Mouse (Mus musculus): ENCODE results near the gene Dynlt1f. TPM values are rescaled to one million over a fixed set of nuclear protein-coding genes. Genes with fewer than 3 reads are reported as not detected.
A peak's percentile ranks its signal among the peaks of the same experiment; 100 is the strongest.
"Not testable (repeated sequence)": the region's sequence is repeated elsewhere in the genome, so short reads cannot be mapped to it uniquely, and the experiment has no call there.

Gene Dynlt1f
- 291 and 301 TPM in 2 replicates for polyA plus RNA-seq (2016; fragmentation: Nextera tagmentation; extraction: Ambion mirVana)

GRCm38 (mm10) chr17:6655567-6656281 lies at the start of gene Dynlt1f:
Gene Dynlt1f, minus strand, starts transcription at chr17:6655900.
- WGBS, result 5% methylated on average over 26 of the region's 33 CpGs

GRCm38 (mm10) chr17:6703381-6704270 lies 47.9 kb upstream of the Dynlt1f start:
- not testable (repeated sequence) for H3K27me3 ChIP-seq (ENCODE audit: poor library complexity, severe bottlenecking); H3K9me3 ChIP-seq; H3K4me3 ChIP-seq; H3K27ac ChIP-seq; H3K4me1 ChIP-seq; H3K36me3 ChIP-seq (replicated peaks)
- DNase-seq (ENCODE audit: extremely low spot score, low spot score), result peak; percentile 4
- WGBS, result 78% methylated on average over 8 of the region's 9 CpGs

More at GRCm38 (mm10) chr17:6655567-6656281, at the start of gene Dynlt1f:
- H3K27me3 ChIP-seq (ENCODE audit: poor library complexity, severe bottlenecking); H3K36me3 ChIP-seq (replicated peaks); H3K9me3 ChIP-seq; H3K4me1 ChIP-seq: not testable (repeated sequence)
- Histone ChIP-seq H3K4me3 (peak within 1 kb of the TSS; percentile 59), H3K27ac (peak within 1 kb of the TSS; percentile 85)
- DNase-seq (ENCODE audit: extremely low spot score, low spot score), result peak; percentile 36

- not testable (repeated sequence) for H3K27me3 ChIP-seq (ENCODE audit: poor library complexity, severe bottlenecking); H3K4me1 ChIP-seq; H3K4me3 ChIP-seq; DNase-seq (ENCODE audit: extremely low spot score, low spot score); H3K27ac ChIP-seq; H3K9me3 ChIP-seq; H3K36me3 ChIP-seq (replicated peaks)
- 75% methylated on average over 3 of the region's 8 CpGs for WGBS
Observed at GRCm38 (mm10) chr17:6702625-6703221, 47.0 kb upstream of the Dynlt1f start.

GRCm38 (mm10) chr17:6700077-6700476 lies 44.4 kb upstream of the Dynlt1f start:
- H3K9me3 ChIP-seq; H3K36me3 ChIP-seq (replicated peaks); H3K4me3 ChIP-seq; H3K27me3 ChIP-seq (ENCODE audit: poor library complexity, severe bottlenecking); H3K27ac ChIP-seq; DNase-seq (ENCODE audit: extremely low spot score, low spot score); H3K4me1 ChIP-seq: not testable (repeated sequence)
- WGBS, result 74% methylated on average over 4 of the region's 7 CpGs

- 95% methylated on average over 9 of the region's 9 CpGs for WGBS
- H3K27ac ChIP-seq; H3K27me3 ChIP-seq (ENCODE audit: poor library complexity, severe bottlenecking); H3K36me3 ChIP-seq (replicated peaks); H3K4me1 ChIP-seq; H3K4me3 ChIP-seq; H3K9me3 ChIP-seq; DNase-seq (ENCODE audit: extremely low spot score, low spot score): not testable (repeated sequence)
Observed at GRCm38 (mm10) chr17:6699502-6699901, 43.8 kb upstream of the Dynlt1f start.

GRCm38 (mm10) chr17:6697224-6697775 lies 41.6 kb upstream of the Dynlt1f start:
- not testable (repeated sequence) for H3K27ac ChIP-seq; H3K9me3 ChIP-seq; H3K27me3 ChIP-seq (ENCODE audit: poor library complexity, severe bottlenecking); H3K36me3 ChIP-seq (replicated peaks); H3K4me3 ChIP-seq; H3K4me1 ChIP-seq
- DNase-seq (ENCODE audit: extremely low spot score, low spot score), result peak; percentile 15
- 37% methylated on average over 4 of the region's 4 CpGs for WGBS

GRCm38 (mm10) chr17:6696521-6696920 lies 40.8 kb upstream of the Dynlt1f start:
- 63% methylated on average over 8 of the region's 8 CpGs for WGBS
- H3K36me3 ChIP-seq (replicated peaks); H3K27me3 ChIP-seq (ENCODE audit: poor library complexity, severe bottlenecking); H3K9me3 ChIP-seq; H3K4me3 ChIP-seq; H3K27ac ChIP-seq; H3K4me1 ChIP-seq: not testable (repeated sequence)
- peak; percentile 7 for DNase-seq (ENCODE audit: extremely low spot score, low spot score)

GRCm38 (mm10) chr17:6695712-6696111 lies 40.0 kb upstream of the Dynlt1f start:
- H3K4me1 ChIP-seq; H3K36me3 ChIP-seq (replicated peaks); H3K27me3 ChIP-seq (ENCODE audit: poor library complexity, severe bottlenecking); H3K27ac ChIP-seq; DNase-seq (ENCODE audit: extremely low spot score, low spot score); H3K4me3 ChIP-seq; H3K9me3 ChIP-seq: not testable (repeated sequence)
- 77% methylated on average over 9 of the region's 9 CpGs for WGBS

GRCm38 (mm10) chr17:6691596-6691995 lies 35.9 kb upstream of the Dynlt1f start:
- DNase-seq (ENCODE audit: extremely low spot score, low spot score), result peak; percentile 20
- 16% methylated on average over 2 of the region's 2 CpGs for WGBS

GRCm38 (mm10) chr17:6689344-6689743 lies 33.6 kb upstream of the Dynlt1f start:
- not testable (repeated sequence) for H3K36me3 ChIP-seq (replicated peaks); DNase-seq (ENCODE audit: extremely low spot score, low spot score); H3K27me3 ChIP-seq (ENCODE audit: poor library complexity, severe bottlenecking); H3K27ac ChIP-seq; H3K4me1 ChIP-seq; H3K9me3 ChIP-seq; H3K4me3 ChIP-seq
- WGBS, result 97% methylated on average over 2 of the region's 4 CpGs

More at GRCm38 (mm10) chr17:6691596-6691995, 35.9 kb upstream of the Dynlt1f start:
- H3K9me3 ChIP-seq; H3K4me1 ChIP-seq; H3K27me3 ChIP-seq (ENCODE audit: poor library complexity, severe bottlenecking); H3K36me3 ChIP-seq (replicated peaks); H3K4me3 ChIP-seq; H3K27ac ChIP-seq: not testable (repeated sequence)

GRCm38 (mm10) chr17:6686299-6686971 lies 30.7 kb upstream of the Dynlt1f start:
- not testable (repeated sequence) for H3K4me1 ChIP-seq; H3K27me3 ChIP-seq (ENCODE audit: poor library complexity, severe bottlenecking); H3K36me3 ChIP-seq (replicated peaks); DNase-seq (ENCODE audit: extremely low spot score, low spot score); H3K4me3 ChIP-seq; H3K27ac ChIP-seq; H3K9me3 ChIP-seq
- 98% methylated on average over 3 of the region's 4 CpGs for WGBS

GRCm38 (mm10) chr17:6685288-6685818 lies 29.7 kb upstream of the Dynlt1f start:
- H3K9me3 ChIP-seq; DNase-seq (ENCODE audit: extremely low spot score, low spot score); H3K27me3 ChIP-seq (ENCODE audit: poor library complexity, severe bottlenecking); H3K4me3 ChIP-seq; H3K36me3 ChIP-seq (replicated peaks); H3K27ac ChIP-seq; H3K4me1 ChIP-seq: not testable (repeated sequence)
- 64% methylated on average over 5 of the region's 8 CpGs for WGBS

Measured in forebrain, embryonic 10.5 days (tissue).